Mouse (Mus musculus): Measurements from ENCODE around the gene Cog1. TPM values are rescaled to one million over a fixed set of nuclear protein-coding genes. Genes with fewer than 3 reads are reported as not detected.

Cog1 gene
- total and polyA plus RNA-seq, 2 experiments from 2014 or later, result 30.6 to 63.8 TPM

GRCm38 (mm10) chr11:113631862-113632261, 17.1 kb upstream of the Cog1 start:
- Histone ChIP-seq H3K4me2 (ENCODE audit: low read depth, low read length) (no peak overlapping the region), H3K27ac (no peak overlapping the region), H3K9ac (replicated peaks; ENCODE audit: low read length) (no peak overlapping the region), H3K4me1 (ENCODE audit: insufficient read depth, low read length) (no peaks in the 10 kb centered on the region), H3K9me3 (ENCODE audit: low read length) (no peaks in the 10 kb centered on the region), H3K27me3 (ENCODE audit: insufficient read depth, low read length) (no peaks in the 10 kb centered on the region), H3K4me3 (ENCODE audit: low read length) (no peak overlapping the region), H3K36me3 (ENCODE audit: insufficient read depth, low read length) (no peaks in the 10 kb centered on the region)
- 65% methylated on average over 8 of the region's 8 CpGs for WGBS
- TF ChIP-seq CTCF (IDR thresholded peaks at IDR 0.05; ENCODE audit: low read depth), result no peak
- DNase-seq (ENCODE audit: low spot score) (no peak), ATAC-seq (no peak)

GRCm38 (mm10) chr11:113632303-113632702, 16.7 kb upstream of the Cog1 start:
- WGBS, result 76% methylated on average over 7 of the region's 7 CpGs
- TF ChIP-seq CTCF (IDR thresholded peaks at IDR 0.05; ENCODE audit: low read depth), result no peak; the same call in 1 of the 2 replicates
- no peak for DNase-seq (ENCODE audit: low spot score)
- Histone ChIP-seq H3K36me3 (ENCODE audit: insufficient read depth, low read length) (no peaks in the 10 kb centered on the region), H3K27me3 (ENCODE audit: insufficient read depth, low read length) (no peaks in the 10 kb centered on the region), H3K4me1 (ENCODE audit: insufficient read depth, low read length) (no peaks in the 10 kb centered on the region), H3K9me3 (ENCODE audit: low read length) (no peaks in the 10 kb centered on the region), H3K4me2 (ENCODE audit: low read depth, low read length) (no peak overlapping the region), H3K4me3 (ENCODE audit: low read length) (no peak overlapping the region), H3K27ac (no peak overlapping the region), H3K9ac (replicated peaks; ENCODE audit: low read length) (no peak overlapping the region)
- no peak for ATAC-seq

- Histone ChIP-seq H3K36me3 (ENCODE audit: insufficient read depth, low read length) (no peaks in the 10 kb centered on the region), H3K4me1 (ENCODE audit: insufficient read depth, low read length) (no peaks in the 10 kb centered on the region), H3K4me2 (ENCODE audit: low read depth, low read length) (no peak overlapping the region), H3K27ac (no peak overlapping the region), H3K27me3 (ENCODE audit: insufficient read depth, low read length) (no peaks in the 10 kb centered on the region), H3K9ac (replicated peaks; ENCODE audit: low read length) (no peak overlapping the region), H3K9me3 (ENCODE audit: low read length) (no peaks in the 10 kb centered on the region), H3K4me3 (ENCODE audit: low read length) (no peak overlapping the region)
- 94% methylated on average over 5 of the region's 5 CpGs for WGBS
- DNase-seq (ENCODE audit: low spot score) (no peak), ATAC-seq (no peak)
- TF ChIP-seq CTCF (IDR thresholded peaks at IDR 0.05; ENCODE audit: low read depth), result no peak
Measured at GRCm38 (mm10) chr11:113633398-113633797, 15.6 kb upstream of the Cog1 start.

GRCm38 (mm10) chr11:113634699-113635121, 14.3 kb upstream of the Cog1 start:
- Histone ChIP-seq H3K27ac (no peak overlapping the region), H3K36me3 (ENCODE audit: insufficient read depth, low read length) (no peaks in the 10 kb centered on the region), H3K4me2 (ENCODE audit: low read depth, low read length) (no peak overlapping the region), H3K4me3 (ENCODE audit: low read length) (no peak overlapping the region), H3K9me3 (ENCODE audit: low read length) (no peaks in the 10 kb centered on the region), H3K4me1 (ENCODE audit: insufficient read depth, low read length) (no peaks in the 10 kb centered on the region), H3K27me3 (ENCODE audit: insufficient read depth, low read length) (no peaks in the 10 kb centered on the region), H3K9ac (replicated peaks; ENCODE audit: low read length) (no peak overlapping the region)
- no peak for TF ChIP-seq CTCF (IDR thresholded peaks at IDR 0.05; ENCODE audit: low read depth)
- DNase-seq (ENCODE audit: low spot score) (peak; percentile 68), ATAC-seq (peak; percentile 61; the same call in 1 of the 2 replicates)
- 45% methylated on average over 10 of the region's 10 CpGs for WGBS

GRCm38 (mm10) chr11:113638680-113639079, 10.3 kb upstream of the Cog1 start:
- 94% methylated on average over 12 of the region's 12 CpGs for WGBS
- Histone ChIP-seq H3K4me3 (ENCODE audit: low read length) (no peak overlapping the region), H3K36me3 (ENCODE audit: insufficient read depth, low read length) (no peaks in the 10 kb centered on the region), H3K9me3 (ENCODE audit: low read length) (no peaks in the 10 kb centered on the region), H3K27me3 (ENCODE audit: insufficient read depth, low read length) (no peaks in the 10 kb centered on the region), H3K4me2 (ENCODE audit: low read depth, low read length) (no peak overlapping the region), H3K9ac (replicated peaks; ENCODE audit: low read length) (no peak overlapping the region), H3K27ac (no peak overlapping the region), H3K4me1 (ENCODE audit: insufficient read depth, low read length) (no peaks in the 10 kb centered on the region)
- TF ChIP-seq CTCF (IDR thresholded peaks at IDR 0.05; ENCODE audit: low read depth), result no peak
- DNase-seq (ENCODE audit: low spot score) (no peak), ATAC-seq (no peak)

- 90% methylated on average over 3 of the region's 3 CpGs for WGBS
- Histone ChIP-seq H3K36me3 (ENCODE audit: insufficient read depth, low read length) (no peaks in the 10 kb centered on the region), H3K4me3 (ENCODE audit: low read length) (no peak overlapping the region), H3K9me3 (ENCODE audit: low read length) (no peaks in the 10 kb centered on the region), H3K4me1 (ENCODE audit: insufficient read depth, low read length) (peaks cover 2% of the 10 kb centered on the region; the same call in 1 of the 2 replicates), H3K9ac (replicated peaks; ENCODE audit: low read length) (no peak overlapping the region), H3K27me3 (ENCODE audit: insufficient read depth, low read length) (no peaks in the 10 kb centered on the region), H3K27ac (no peak overlapping the region), H3K4me2 (ENCODE audit: low read depth, low read length) (no peak overlapping the region)
- no peak for ATAC-seq
- no peak for DNase-seq (ENCODE audit: low spot score)
- no peak for TF ChIP-seq CTCF (IDR thresholded peaks at IDR 0.05; ENCODE audit: low read depth)
Measured at GRCm38 (mm10) chr11:113645181-113645580, 3.8 kb upstream of the Cog1 start.

- TF ChIP-seq CTCF (IDR thresholded peaks at IDR 0.05; ENCODE audit: low read depth), result peak; percentile 98
- no peaks in the 10 kb centered on the region for H3K9me3 ChIP-seq (ENCODE audit: low read length)
- H3K4me2 ChIP-seq (ENCODE audit: low read depth, low read length), result 0 out of 2 replicates have a peak overlapping the region, but pooled peaks have one; percentile 13
- H3K4me1 ChIP-seq (ENCODE audit: insufficient read depth, low read length), result peaks cover 9% of the 10 kb centered on the region; the same call in 1 of the 2 replicates
- no peak overlapping the region for H3K9ac ChIP-seq (replicated peaks; ENCODE audit: low read length)
- WGBS, result 4% methylated on average over 15 of the region's 15 CpGs
- ATAC-seq (no peak), DNase-seq (ENCODE audit: low spot score) (peak; percentile 89)
- no peak overlapping the region for H3K27ac ChIP-seq
- H3K4me3 ChIP-seq (ENCODE audit: low read length), result no peak overlapping the region
- peaks cover 12% of the 10 kb centered on the region for H3K36me3 ChIP-seq (ENCODE audit: insufficient read depth, low read length)
- no peaks in the 10 kb centered on the region for H3K27me3 ChIP-seq (ENCODE audit: insufficient read depth, low read length)
Measured at GRCm38 (mm10) chr11:113648152-113648551, 817 bp upstream of the Cog1 start.

Data from hindbrain, postnatal 0 days (tissue).